Mouse (Mus musculus) lung, embryonic 15.5 days (tissue): ENCODE results near the gene Ggt6. TPM values are rescaled to one million over a fixed set of nuclear protein-coding genes. Genes with fewer than 3 reads are reported as not detected.

Experiments
- ATAC-seq: fragments of 200-750 bp; cut with Nextera tagmentation; 2 replicates; pipeline ENCODE4 v1.8.0; 2017; ENCODE audit warnings: moderate number of reproducible peaks, borderline replicate concordance; ENCODE audit not compliant: low FRiP score, low TSS enrichment; ENCODE audit errors: extremely low read depth
- H3K27ac ChIP-seq: fragments of 300-500 bp; sonication (generic); 2 replicates; pipeline ENCODE4 v1.5.1; 2015; ENCODE audit warnings: moderate library complexity, mild to moderate bottlenecking, inconsistent platforms
- H3K27me3 ChIP-seq: fragments of 300-500 bp; sonication (generic); 2 replicates; pipeline ENCODE4 v1.6.1; 2015; ENCODE audit warnings: inconsistent platforms
- H3K36me3 ChIP-seq: fragments of 300-500 bp; sonication (generic); 2 replicates; pipeline ENCODE4 v1.6.1; 2015; ENCODE audit warnings: inconsistent platforms
- H3K4me1 ChIP-seq: fragments of 300-500 bp; sonication (generic); 2 replicates; pipeline ENCODE4 v1.6.1; 2015; ENCODE audit warnings: inconsistent platforms
- H3K4me2 ChIP-seq: fragments of 300-500 bp; sonication (generic); 2 replicates; pipeline ENCODE4 v1.6.1; 2015; ENCODE audit warnings: inconsistent platforms, mild to moderate bottlenecking, moderate library complexity
- H3K4me3 ChIP-seq: fragments of 300-500 bp; sonication (generic); 2 replicates; pipeline ENCODE4 v1.5.1; 2015; ENCODE audit warnings: mild to moderate bottlenecking, inconsistent platforms
- H3K9ac ChIP-seq: fragments of 300-500 bp; sonication (generic); 2 replicates; pipeline ENCODE4 v1.6.1; 2015; ENCODE audit warnings: inconsistent platforms
- H3K9me3 ChIP-seq: fragments of 300-500 bp; sonication (generic); 2 replicates; pipeline ENCODE4 v1.6.1; 2016; ENCODE audit warnings: inconsistent platforms
- WGBS: fragments of 180-500 bp; shearing (Covaris S2); methylation state at CpG from one replicate; pipeline ENCODE4 v1.1.7; 2015; 5-methylcytosine and 5-hydroxymethylcytosine counted together
- microRNA-seq: library from miRNA; unstranded; fragments of <30 nt; microRNA quantifications from one replicate; pipeline ENCODE4, GENCODE M21; 2016
- polyA plus RNA-seq: library from polyadenylated mRNA; unstranded; fragments of >200 nt; fragmentation: Nextera tagmentation; extraction: Ambion mirVana; gene quantifications from 2 replicates; pipeline ENCODE4 v1.2.1, GENCODE M21; 2015

Gene Ggt6
- polyA plus RNA-seq, 1 experiment from 2014 or later: 0.26 TPM

DNA sequence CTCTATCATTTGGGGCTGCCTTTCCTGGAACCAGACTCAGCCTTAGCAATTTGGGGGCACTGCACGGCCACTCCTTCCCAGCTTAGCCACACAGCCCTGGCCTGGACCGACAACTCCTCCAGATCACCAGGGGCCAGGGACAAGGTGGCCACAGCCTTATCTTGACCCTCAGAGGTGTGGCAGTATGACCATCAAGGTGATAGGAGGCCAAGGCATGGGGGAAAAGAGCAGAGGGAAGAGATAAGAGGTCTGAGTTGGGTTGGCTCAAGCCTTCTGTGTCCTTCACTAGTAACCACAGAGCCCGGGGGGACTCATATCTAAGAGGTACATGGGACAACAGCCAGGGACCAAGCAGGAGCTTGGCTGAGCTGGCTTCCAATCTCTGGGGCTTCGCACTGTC lies 46.6 kb downstream of the Ggt6 start:
- no peak overlapping the region for H3K9ac ChIP-seq
- no peaks in the 10 kb centered on the region for H3K9me3 ChIP-seq
- H3K4me2 ChIP-seq: no peak overlapping the region
- WGBS: 79% methylated on average over 4 of the region's 4 CpGs
- ATAC-seq: no peak
- H3K27me3 ChIP-seq: no peaks in the 10 kb centered on the region; the same call in 1 of the 2 replicates
- no peak overlapping the region for H3K4me3 ChIP-seq
- no peaks in the 10 kb centered on the region for H3K36me3 ChIP-seq
- no peak overlapping the region for H3K27ac ChIP-seq
- H3K4me1 ChIP-seq: peaks cover 39% of the 10 kb centered on the region

GRCm38 (mm10) chr11:72484549-72484948 lies 49.2 kb downstream of the Ggt6 start:
- H3K27ac ChIP-seq: 0 out of 2 replicates have a peak overlapping the region, but pooled peaks have one; percentile 3

DNA sequence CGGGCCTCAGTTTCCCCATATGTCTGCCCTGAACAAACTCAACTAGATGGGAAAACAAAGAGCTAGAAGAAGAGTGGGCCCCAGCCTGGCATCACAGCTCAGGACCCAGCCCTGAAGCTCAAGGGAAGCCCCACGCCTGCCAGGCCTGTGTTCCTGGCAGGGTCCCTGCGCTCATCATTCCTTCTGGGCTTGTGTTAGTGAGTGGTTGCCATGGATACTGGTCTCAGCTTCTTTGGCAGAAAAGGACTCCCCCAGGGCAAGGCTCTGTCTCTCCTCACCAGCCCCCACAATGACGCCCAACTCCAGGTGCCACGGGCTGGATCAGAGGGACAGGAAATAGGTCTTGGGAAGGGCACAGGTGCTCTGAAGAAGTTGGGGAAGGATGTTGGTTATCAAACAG lies 49.8 kb downstream of the Ggt6 start:
- Histone ChIP-seq H3K9ac (no peak overlapping the region), H3K27ac (0 out of 2 replicates have a peak overlapping the region, but pooled peaks have one; percentile 3), H3K4me1 (peaks cover 40% of the 10 kb centered on the region), H3K27me3 (peaks cover 21% of the 10 kb centered on the region), H3K9me3 (no peaks in the 10 kb centered on the region), H3K4me2 (no peak overlapping the region), H3K4me3 (no peak overlapping the region), H3K36me3 (no peaks in the 10 kb centered on the region)
- 47% methylated on average over 5 of the region's 5 CpGs for WGBS
- no peak for ATAC-seq

More at GRCm38 (mm10) chr11:72484549-72484948, 49.2 kb downstream of the Ggt6 start:
- Histone ChIP-seq H3K36me3 (no peaks in the 10 kb centered on the region), H3K27me3 (peaks cover 21% of the 10 kb centered on the region), H3K9me3 (no peaks in the 10 kb centered on the region), H3K9ac (no peak overlapping the region), H3K4me2 (no peak overlapping the region), H3K4me3 (no peak overlapping the region), H3K4me1 (peaks cover 40% of the 10 kb centered on the region)
- WGBS: 26% methylated on average over 6 of the region's 6 CpGs
- no peak for ATAC-seq

- no peak overlapping the region for H3K27ac ChIP-seq
- peaks cover 40% of the 10 kb centered on the region for H3K4me1 ChIP-seq
- no peaks in the 10 kb centered on the region for H3K36me3 ChIP-seq
- no peak overlapping the region for H3K9ac ChIP-seq
- H3K4me3 ChIP-seq: no peak overlapping the region
- WGBS: 66% methylated on average over 11 of the region's 11 CpGs
- no peak overlapping the region for H3K4me2 ChIP-seq
- H3K27me3 ChIP-seq: peaks cover 21% of the 10 kb centered on the region
- no peak for ATAC-seq
- no peaks in the 10 kb centered on the region for H3K9me3 ChIP-seq
Measured at GRCm38 (mm10) chr11:72485960-72486359, 50.6 kb downstream of the Ggt6 start.

GRCm38 (mm10) chr11:72487171-72487570 lies 51.8 kb downstream of the Ggt6 start:
- no peaks in the 10 kb centered on the region for H3K36me3 ChIP-seq

DNA sequence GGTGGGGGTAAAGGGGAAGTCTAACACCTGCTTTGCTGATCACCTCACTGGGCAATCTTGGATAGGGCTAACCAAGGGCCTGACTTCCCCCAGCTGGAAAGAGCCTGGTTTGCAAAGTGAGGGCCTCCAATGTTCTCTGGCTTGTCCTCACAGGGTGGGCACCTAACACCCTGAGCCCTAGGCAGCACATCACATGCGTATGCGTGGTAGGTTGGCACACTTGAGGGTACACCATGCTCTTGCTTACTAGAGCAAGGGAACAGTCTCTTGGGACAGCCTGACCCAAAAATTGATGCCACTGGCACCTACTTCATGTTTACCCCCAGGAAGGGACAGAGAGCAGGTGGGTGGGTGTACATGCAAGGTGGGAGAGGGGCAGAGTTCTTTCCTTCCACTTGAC lies 52.4 kb downstream of the Ggt6 start:
- WGBS: 89% methylated on average over 2 of the region's 2 CpGs

More at GRCm38 (mm10) chr11:72487171-72487570, 51.8 kb downstream of the Ggt6 start:
- Histone ChIP-seq H3K4me3 (0 out of 2 replicates have a peak overlapping the region, but pooled peaks have one; percentile 6), H3K9me3 (no peaks in the 10 kb centered on the region), H3K9ac (no peak overlapping the region), H3K27me3 (peaks cover 21% of the 10 kb centered on the region), H3K4me2 (peak overlapping the region; percentile 99), H3K27ac (0 out of 2 replicates have a peak overlapping the region, but pooled peaks have one; percentile 26), H3K4me1 (peaks cover 40% of the 10 kb centered on the region)
- 49% methylated on average over 5 of the region's 5 CpGs for WGBS
- ATAC-seq: no peak

More for the DNA sequence above, 52.4 kb downstream of the Ggt6 start:
- Histone ChIP-seq H3K4me3 (peak overlapping the region; percentile 67; the same call in 1 of the 2 replicates), H3K9me3 (no peaks in the 10 kb centered on the region), H3K27me3 (peaks cover 21% of the 10 kb centered on the region), H3K4me2 (peak overlapping the region; percentile 99), H3K9ac (no peak overlapping the region), H3K4me1 (peaks cover 40% of the 10 kb centered on the region), H3K36me3 (no peaks in the 10 kb centered on the region), H3K27ac (0 out of 2 replicates have a peak overlapping the region, but pooled peaks have one; percentile 26)
- ATAC-seq: no peak

Small RNA genes within 50 kb of the gene (microRNA-seq; reads per million reads assigned to microRNA genes)
- gene Mir6338: not detected

Other genes with a start within 250 kb of the Ggt6 start
- 0.26 and 0.44 TPM in 2 replicates for gene Gm43951, start 228.7 kb upstream of the Ggt6 start, polyA plus RNA-seq
- gene 4933427D14Rik, start 228.1 kb upstream of the Ggt6 start, polyA plus RNA-seq: 18.8 and 19.0 TPM in 2 replicates
- 184 and 186 TPM in 2 replicates for gene Txndc17, start 228.0 kb upstream of the Ggt6 start, polyA plus RNA-seq
- 45.5 and 46.9 TPM in 2 replicates for gene Med31, start 219.9 kb upstream of the Ggt6 start, polyA plus RNA-seq
- gene Slc13a5, start 168.3 kb upstream of the Ggt6 start, polyA plus RNA-seq: 0.05 and 0.24 TPM in 2 replicates
- 6.0 and 7.3 TPM in 2 replicates for gene Xaf1, start 133.9 kb upstream of the Ggt6 start, polyA plus RNA-seq
- not detected in 2 replicates for gene Fbxo39, start 121.1 kb upstream of the Ggt6 start, polyA plus RNA-seq
- gene Tekt1, start 73.1 kb upstream of the Ggt6 start, polyA plus RNA-seq: 11.4 and 11.8 TPM in 2 replicates
- gene Smtnl2, start 23.8 kb upstream of the Ggt6 start, polyA plus RNA-seq: 156 and 158 TPM in 2 replicates
- gene Mybbp1a, start 5.8 kb downstream of the Ggt6 start, polyA plus RNA-seq: 137 and 140 TPM in 2 replicates
- gene Spns2, start 54.4 kb downstream of the Ggt6 start, polyA plus RNA-seq: 5.3 and 6.4 TPM in 2 replicates
- 0.18 and 0.22 TPM in 2 replicates for gene Spns3, start 115.0 kb downstream of the Ggt6 start, polyA plus RNA-seq
- 67.9 and 69.2 TPM in 2 replicates for gene Ube2g1, start 171.8 kb downstream of the Ggt6 start, polyA plus RNA-seq